Mouse (Mus musculus) neutrophil, adult 83 days (primary cell): Measurements from ENCODE around the gene Pqlc2. TPM values are rescaled to one million over a fixed set of nuclear protein-coding genes. Genes with fewer than 3 reads are reported as not detected.

Experiments used
- total RNA-seq, 2 experiments: library from RNA; stranded (reverse); gene quantifications; one replicate each; pipeline ENCODE4 v1.2.4; 2023

Pqlc2 gene
- 1 to 10 TPM; 5.6 to 9.2 TPM for total RNA-seq

GRCm38 (mm10) chr4:139310171-139310898, at the start of gene Pqlc2, which contains the start of gene Akr7a5:
Gene Pqlc2 (minus strand): TSS chr4:139310708.
Gene Akr7a5 (plus strand): TSS chr4:139310744.

GRCm38 (mm10) chr4:139351931-139352711, 41.6 kb upstream of the Pqlc2 start, which contains the start of the genes Mrto4, Emc1 and Ubr4:
Gene Mrto4 (minus strand): TSS chr4:139352576.
Gene Emc1 (plus strand): TSS chr4:139352587.
Gene Ubr4 (plus strand): TSS chr4:139352609.

Other genes with a start within 250 kb of the Pqlc2 start
- gene Htr6, start 235.1 kb downstream of the Pqlc2 start, total RNA-seq, result not detected
- gene Nbl1, start 217.7 kb downstream of the Pqlc2 start, total RNA-seq, result under 1 TPM; 0.75 to 0.82 TPM
- 100 to 1,000 TPM; 102 to 108 TPM for gene Minos1, start 179.6 kb downstream of the Pqlc2 start, total RNA-seq
- gene Capzb, start 117.8 kb downstream of the Pqlc2 start, total RNA-seq, result 100 to 1,000 TPM; 593 to 594 TPM
- gene Akr7a5, start within 50 bp of the Pqlc2 start, total RNA-seq, result 1 to 10 TPM; 5.9 to 7.9 TPM
- gene Mrto4, start 41.9 kb upstream of the Pqlc2 start, total RNA-seq, result 10 to 100 TPM; 30.6 to 32.1 TPM
- gene Emc1, start 41.9 kb upstream of the Pqlc2 start, total RNA-seq, result 10 to 100 TPM; 22.7 to 26.4 TPM
- 100 to 1,000 TPM; 126 to 141 TPM for gene Ubr4, start 41.9 kb upstream of the Pqlc2 start, total RNA-seq
- 1 to 10 TPM; 2.5 to 2.6 TPM for gene Iffo2, start 219.8 kb upstream of the Pqlc2 start, total RNA-seq